Mouse (Mus musculus) hindbrain, embryonic 16.5 days (tissue): ENCODE data around the gene Rpl38. TPM values are rescaled to one million over a fixed set of nuclear protein-coding genes. Genes with fewer than 3 reads are reported as not detected.

ENCODE experiments used
- ATAC-seq: fragments of 200-750 bp; cut with Nextera tagmentation; 2 replicates; pipeline ENCODE4 v1.8.0; 2017; ENCODE audit warnings: moderate TSS enrichment, moderate library complexity
- H3K27ac ChIP-seq: fragments of 300-500 bp; sonication (generic); 2 replicates; pipeline ENCODE4 v1.5.1; 2014; ENCODE audit warnings: low read depth, mild to moderate bottlenecking, control low read depth, low read length, moderate library complexity
- H3K27me3 ChIP-seq: fragments of 300-500 bp; sonication (generic); replicated peaks from 2 replicates; pipeline ENCODE4 v1.6.1; 2014; ENCODE audit warnings: low read length; ENCODE audit not compliant: control insufficient read depth, insufficient read depth
- H3K36me3 ChIP-seq: fragments of 300-500 bp; sonication (generic); 2 replicates; pipeline ENCODE4 v1.6.1; 2014; ENCODE audit warnings: mild to moderate bottlenecking, low read length, moderate library complexity, mixed read lengths; ENCODE audit not compliant: control insufficient read depth, insufficient read depth
- H3K4me1 ChIP-seq: fragments of 300-500 bp; sonication (generic); 2 replicates; pipeline ENCODE4 v1.6.1; 2014; ENCODE audit warnings: low read depth, low read length; ENCODE audit not compliant: control insufficient read depth, insufficient read depth
- H3K4me2 ChIP-seq: fragments of 300-500 bp; sonication (generic); 2 replicates; pipeline ENCODE4 v1.6.1; 2014; ENCODE audit warnings: mild to moderate bottlenecking, low read length, control low read depth, moderate library complexity
- H3K4me3 ChIP-seq: fragments of 300-500 bp; sonication (generic); 2 replicates; pipeline ENCODE4 v1.5.1; 2014; ENCODE audit warnings: mild to moderate bottlenecking, low read length, control low read depth, moderate library complexity
- H3K9ac ChIP-seq: fragments of 300-500 bp; sonication (generic); 2 replicates; pipeline ENCODE4 v1.6.1; 2014; ENCODE audit warnings: low read depth, mild to moderate bottlenecking, control low read depth, low read length, moderate library complexity
- H3K9me3 ChIP-seq: fragments of 300-500 bp; sonication (generic); 2 replicates; pipeline ENCODE4 v1.6.1; 2014; ENCODE audit warnings: mild to moderate bottlenecking, low read length, moderate library complexity; ENCODE audit not compliant: control insufficient read depth
- WGBS: fragments of 180-500 bp; shearing (Covaris S2); extraction: QIAGEN DNeasy Blood & Tissue Kit; methylation state at CpG from one replicate; pipeline ENCODE4 v1.1.7; 2014; 5-methylcytosine and 5-hydroxymethylcytosine counted together
- polyA plus RNA-seq: library from polyadenylated mRNA; unstranded; fragments of >200 nt; fragmentation: Nextera tagmentation; extraction: Ambion mirVana; gene quantifications from 2 replicates; pipeline ENCODE4 v1.2.1, GENCODE M21; 2015

The Rpl38 gene
- polyA plus RNA-seq, 1 experiment from 2014 or later = 578 TPM

GRCm38 (mm10) chr11:114688729-114689128, 20.4 kb downstream of the Rpl38 start:
- Histone ChIP-seq H3K4me3 (no peak overlapping the region), H3K9ac (no peak overlapping the region), H3K9me3 (no peaks in the 10 kb centered on the region), H3K4me1 (peaks cover 5% of the 10 kb centered on the region), H3K27me3 (no peaks in the 10 kb centered on the region), H3K27ac (no peak overlapping the region), H3K4me2 (no peak overlapping the region), H3K36me3 (no peaks in the 10 kb centered on the region)
- WGBS = 83% methylated on average over 3 of the region's 3 CpGs
- ATAC-seq = no peak

GRCm38 (mm10) chr11:114690192-114690591, 21.9 kb downstream of the Rpl38 start:
- no peaks in the 10 kb centered on the region for H3K27me3 ChIP-seq
- WGBS = 86% methylated on average over 15 of the region's 15 CpGs
- no peak for ATAC-seq
- no peak overlapping the region for H3K27ac ChIP-seq
- no peak overlapping the region for H3K4me2 ChIP-seq
- H3K9ac ChIP-seq = no peak overlapping the region
- no peaks in the 10 kb centered on the region for H3K36me3 ChIP-seq
- H3K4me1 ChIP-seq = no peaks in the 10 kb centered on the region
- no peak overlapping the region for H3K4me3 ChIP-seq
- no peaks in the 10 kb centered on the region for H3K9me3 ChIP-seq

- no peak for ATAC-seq
- H3K4me1 ChIP-seq = no peaks in the 10 kb centered on the region
- WGBS = 70% methylated on average over 6 of the region's 6 CpGs
Observed at GRCm38 (mm10) chr11:114691454-114692182, 23.3 kb downstream of the Rpl38 start.

GRCm38 (mm10) chr11:114692601-114693000, 24.3 kb downstream of the Rpl38 start:
- Histone ChIP-seq H3K27ac (no peak overlapping the region), H3K27me3 (no peaks in the 10 kb centered on the region), H3K4me3 (no peak overlapping the region), H3K36me3 (no peaks in the 10 kb centered on the region), H3K9ac (no peak overlapping the region), H3K4me2 (no peak overlapping the region), H3K9me3 (no peaks in the 10 kb centered on the region), H3K4me1 (no peaks in the 10 kb centered on the region)
- 48% methylated on average over 7 of the region's 7 CpGs for WGBS
- ATAC-seq = no peak

More at GRCm38 (mm10) chr11:114691454-114692182, 23.3 kb downstream of the Rpl38 start:
- H3K27ac ChIP-seq = no peak overlapping the region
- H3K4me2 ChIP-seq = no peak overlapping the region
- H3K4me3 ChIP-seq = no peak overlapping the region
- no peaks in the 10 kb centered on the region for H3K9me3 ChIP-seq
- H3K9ac ChIP-seq = no peak overlapping the region
- no peaks in the 10 kb centered on the region for H3K27me3 ChIP-seq
- no peaks in the 10 kb centered on the region for H3K36me3 ChIP-seq

- WGBS = 90% methylated on average over 6 of the region's 6 CpGs
- no peak for ATAC-seq
- H3K9ac ChIP-seq = no peak overlapping the region
- H3K4me3 ChIP-seq = no peak overlapping the region
- no peaks in the 10 kb centered on the region for H3K4me1 ChIP-seq
- H3K27me3 ChIP-seq = no peaks in the 10 kb centered on the region
- no peak overlapping the region for H3K27ac ChIP-seq
- H3K9me3 ChIP-seq = no peaks in the 10 kb centered on the region
- H3K36me3 ChIP-seq = no peaks in the 10 kb centered on the region
- H3K4me2 ChIP-seq = no peak overlapping the region
Observed at GRCm38 (mm10) chr11:114693456-114693855, 25.1 kb downstream of the Rpl38 start.

GRCm38 (mm10) chr11:114694451-114694850, 26.1 kb downstream of the Rpl38 start:
- WGBS = 82% methylated on average over 2 of the region's 2 CpGs
- Histone ChIP-seq H3K27me3 (no peaks in the 10 kb centered on the region), H3K9me3 (no peaks in the 10 kb centered on the region), H3K4me1 (no peaks in the 10 kb centered on the region), H3K36me3 (no peaks in the 10 kb centered on the region), H3K27ac (no peak overlapping the region), H3K4me2 (no peak overlapping the region), H3K4me3 (no peak overlapping the region), H3K9ac (no peak overlapping the region)
- ATAC-seq = no peak

- Histone ChIP-seq H3K9ac (no peak overlapping the region), H3K4me2 (no peak overlapping the region), H3K27me3 (no peaks in the 10 kb centered on the region), H3K36me3 (no peaks in the 10 kb centered on the region), H3K4me3 (no peak overlapping the region), H3K9me3 (no peaks in the 10 kb centered on the region), H3K27ac (no peak overlapping the region), H3K4me1 (peaks cover 2% of the 10 kb centered on the region)
- 92% methylated on average over 7 of the region's 7 CpGs for WGBS
- no peak for ATAC-seq
Observed at GRCm38 (mm10) chr11:114698496-114698895, 30.2 kb downstream of the Rpl38 start.

GRCm38 (mm10) chr11:114699511-114699910, 31.2 kb downstream of the Rpl38 start:
- Histone ChIP-seq H3K4me3 (no peak overlapping the region), H3K27ac (no peak overlapping the region), H3K27me3 (no peaks in the 10 kb centered on the region), H3K4me2 (no peak overlapping the region), H3K36me3 (no peaks in the 10 kb centered on the region), H3K4me1 (peaks cover 12% of the 10 kb centered on the region), H3K9me3 (no peaks in the 10 kb centered on the region), H3K9ac (no peak overlapping the region; the same call in 1 of the 2 replicates)
- no peak for ATAC-seq
- 80% methylated on average over 12 of the region's 12 CpGs for WGBS

GRCm38 (mm10) chr11:114702311-114702995, 34.1 kb downstream of the Rpl38 start:
- 79% methylated on average over 15 of the region's 15 CpGs for WGBS
- no peak overlapping the region for H3K9ac ChIP-seq
- no peak for ATAC-seq

More at GRCm38 (mm10) chr11:114702311-114702995, 34.1 kb downstream of the Rpl38 start:
- no peak overlapping the region for H3K4me2 ChIP-seq
- H3K36me3 ChIP-seq = no peaks in the 10 kb centered on the region
- H3K27me3 ChIP-seq = no peaks in the 10 kb centered on the region
- H3K9me3 ChIP-seq = no peaks in the 10 kb centered on the region
- no peak overlapping the region for H3K27ac ChIP-seq
- no peak overlapping the region for H3K4me3 ChIP-seq
- peaks cover 14% of the 10 kb centered on the region for H3K4me1 ChIP-seq
